Mouse (Mus musculus): Measurements from ENCODE around the gene Olfr635.
"Not testable (repeated sequence)": the region's sequence is repeated elsewhere in the genome, so short reads cannot be mapped to it uniquely, and the experiment has no call there.

The Olfr635 gene

GRCm38 (mm10) chr7:103970852-103971251 lies at the start of gene Olfr635:
Olfr635 (plus strand) TSS chr7:103971152.
- DNase-seq, result no peak

GRCm38 (mm10) chr7:103928525-103928924 lies 42.4 kb upstream of the Olfr635 start, which contains the start of gene Olfr631:
Olfr631 (plus strand) TSS chr7:103928825.
- DNase-seq, result no peak

- no peak for DNase-seq
Measured at GRCm38 (mm10) chr7:103934264-103934663, 36.7 kb upstream of the Olfr635 start, which contains the start of gene Olfr632. Olfr632 (plus strand) TSS chr7:103934347.

- DNase-seq, result peak; percentile 41
Measured at GRCm38 (mm10) chr7:103942730-103943129, 28.2 kb upstream of the Olfr635 start.

GRCm38 (mm10) chr7:103944137-103944536 lies 26.8 kb upstream of the Olfr635 start, which contains the start of gene Olfr633:
Olfr633 (plus strand) TSS chr7:103944437.
- DNase-seq, result no peak

GRCm38 (mm10) chr7:103966873-103967272 lies 4.1 kb upstream of the Olfr635 start:
- DNase-seq, result not testable (repeated sequence)

GRCm38 (mm10) chr7:103971782-103972181 lies 830 bp downstream of the Olfr635 start:
- no peak for DNase-seq

- no peak for DNase-seq
Measured at GRCm38 (mm10) chr7:103998446-103998845, 27.5 kb downstream of the Olfr635 start, which contains the start of gene Olfr638. Olfr638 (plus strand) TSS chr7:103998746.

- no peak for DNase-seq
Measured at GRCm38 (mm10) chr7:103999124-103999523, 28.2 kb downstream of the Olfr635 start.

- DNase-seq, result no peak
Measured at GRCm38 (mm10) chr7:104017203-104017602, 46.3 kb downstream of the Olfr635 start, which contains the start of gene Olfr639. Olfr639 (minus strand) TSS chr7:104017303.

- no peak for DNase-seq
Measured at GRCm38 (mm10) chr7:104018953-104019352, 48.0 kb downstream of the Olfr635 start.

GRCm38 (mm10) chr7:104021651-104022050 lies 50.7 kb downstream of the Olfr635 start:
- DNase-seq, result no peak

- no peak for DNase-seq
Measured at GRCm38 (mm10) chr7:104025473-104025872, 54.5 kb downstream of the Olfr635 start, which contains the start of gene Olfr640. Olfr640 (minus strand) TSS chr7:104025573.

- DNase-seq, result no peak
Measured at GRCm38 (mm10) chr7:104026978-104027377, 56.0 kb downstream of the Olfr635 start.

GRCm38 (mm10) chr7:104035145-104035544 lies 64.2 kb downstream of the Olfr635 start, which contains the start of gene Olfr641:
Olfr641 (plus strand) TSS chr7:104035445.
- no peak for DNase-seq
